Mouse (Mus musculus): Measurements from ENCODE around the gene P2rx2. TPM values are rescaled to one million over a fixed set of nuclear protein-coding genes. Genes with fewer than 3 reads are reported as not detected.

P2rx2 gene
- polyA plus RNA-seq (2012): not detected in 2 replicates

DNA sequence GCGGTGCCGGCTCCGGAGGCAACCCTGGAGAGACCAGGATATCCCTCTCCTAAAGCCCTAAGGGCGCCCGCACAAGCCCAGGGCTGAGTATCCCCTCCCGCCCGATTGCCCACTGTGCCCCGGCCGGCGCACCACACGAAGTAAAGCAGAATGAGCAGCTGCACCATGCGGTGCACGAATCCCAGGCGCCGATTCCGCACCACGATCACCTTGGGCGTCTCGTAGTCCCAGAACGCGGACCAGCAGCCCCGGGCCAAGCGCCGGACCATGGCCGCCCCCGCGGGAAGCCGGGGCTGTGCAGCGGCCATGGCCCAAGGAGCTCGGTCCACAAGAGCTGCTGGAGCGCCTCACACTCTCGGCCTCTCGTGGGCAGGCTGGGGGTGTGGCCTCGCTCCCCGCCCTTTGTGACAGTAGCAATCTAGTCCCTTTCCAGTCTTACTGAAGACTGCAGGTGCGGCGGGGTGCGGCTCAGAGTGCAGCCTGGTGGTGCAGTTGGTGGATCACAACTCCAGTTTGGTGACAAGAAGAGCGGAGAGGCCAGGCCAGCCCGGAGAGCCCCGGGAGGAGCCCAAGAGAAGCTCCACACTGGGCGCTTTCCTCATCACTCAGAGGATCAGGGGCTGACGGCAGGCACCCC, at the start of gene P2rx2:
P2rx2 (minus strand) TSS at position 565 of the 637 bp plus-strand sequence.
- TF ChIP-seq TAL1 (IDR thresholded peaks at IDR 0.05; ENCODE audit: low read length) (no peak), GATA1 (IDR thresholded peaks at IDR 0.05; ENCODE audit: low read length) (no peak)
- no peaks in the 10 kb centered on the region for H3K9me3 ChIP-seq (ENCODE audit: control insufficient read depth, low read length)
- peaks cover 44% of the 10 kb centered on the region for H3K27me3 ChIP-seq (ENCODE audit: control insufficient read depth)
- peaks cover 23% of the 10 kb centered on the region for H3K36me3 ChIP-seq (ENCODE audit: control insufficient read depth)
- H3K4me1 ChIP-seq (ENCODE audit: control insufficient read depth): peaks cover 10% of the 10 kb centered on the region
- no peak within 1 kb of the TSS for H3K4me3 ChIP-seq (replicated peaks)

DNA sequence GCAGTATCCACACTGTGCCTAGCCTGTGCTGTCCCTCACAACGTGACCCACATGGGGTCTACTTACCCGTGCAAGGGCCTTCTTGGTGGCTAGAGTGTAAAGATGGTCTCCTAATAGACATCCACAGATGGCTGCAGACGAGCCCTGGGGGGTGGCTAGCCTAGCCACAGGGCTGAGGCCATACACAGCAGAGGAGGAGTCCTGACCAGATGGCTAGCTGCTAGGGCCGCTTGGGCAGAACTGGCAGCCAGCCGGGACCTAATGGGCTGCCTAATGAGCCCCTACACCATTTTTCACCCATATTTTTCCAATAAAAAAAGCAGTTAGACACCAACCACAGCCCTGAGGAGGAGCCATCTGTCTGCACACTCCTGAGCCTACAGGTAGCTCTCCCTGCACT, 49.7 kb upstream of the P2rx2 start:
- peaks cover 3% of the 10 kb centered on the region for H3K36me3 ChIP-seq (ENCODE audit: control insufficient read depth)
- TF ChIP-seq TAL1 (IDR thresholded peaks at IDR 0.05; ENCODE audit: low read length) (no peak), GATA1 (IDR thresholded peaks at IDR 0.05; ENCODE audit: low read length) (no peak)

DNA sequence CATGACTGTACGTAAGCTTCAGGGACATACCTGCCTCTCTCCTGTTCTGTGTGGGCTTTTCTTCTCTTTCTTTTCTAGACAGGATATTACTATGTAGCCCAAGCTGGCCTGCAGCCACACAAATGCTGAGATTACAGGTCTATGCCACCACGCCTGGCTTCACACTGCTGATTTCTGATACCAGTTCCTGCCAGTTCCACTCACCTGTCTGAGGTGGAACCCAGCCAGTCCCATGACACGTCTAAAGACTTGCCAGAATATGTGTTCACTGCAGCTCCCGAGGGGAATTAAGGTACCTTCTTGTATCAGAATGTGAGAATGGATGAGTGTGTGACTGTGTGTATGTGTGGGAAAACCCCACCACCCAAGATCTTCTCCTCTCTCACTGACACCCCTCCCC, 47.6 kb upstream of the P2rx2 start:
- peaks cover 13% of the 10 kb centered on the region for H3K4me1 ChIP-seq (ENCODE audit: control insufficient read depth)
- no peak for TF ChIP-seq TAL1 (IDR thresholded peaks at IDR 0.05; ENCODE audit: low read length)
- TF ChIP-seq GATA1 (IDR thresholded peaks at IDR 0.05; ENCODE audit: low read length): no peak
- peaks cover 3% of the 10 kb centered on the region for H3K36me3 ChIP-seq (ENCODE audit: control insufficient read depth)
- H3K9me3 ChIP-seq (ENCODE audit: control insufficient read depth, low read length): no peaks in the 10 kb centered on the region
- H3K27me3 ChIP-seq (ENCODE audit: control insufficient read depth): peaks cover 19% of the 10 kb centered on the region
- no peak overlapping the region for H3K4me3 ChIP-seq (replicated peaks)

More for the DNA sequence above, 49.7 kb upstream of the P2rx2 start:
- no peaks in the 10 kb centered on the region for H3K9me3 ChIP-seq (ENCODE audit: control insufficient read depth, low read length)
- H3K4me1 ChIP-seq (ENCODE audit: control insufficient read depth): no peaks in the 10 kb centered on the region
- no peak overlapping the region for H3K4me3 ChIP-seq (replicated peaks)
- no peaks in the 10 kb centered on the region for H3K27me3 ChIP-seq (ENCODE audit: control insufficient read depth)

DNA sequence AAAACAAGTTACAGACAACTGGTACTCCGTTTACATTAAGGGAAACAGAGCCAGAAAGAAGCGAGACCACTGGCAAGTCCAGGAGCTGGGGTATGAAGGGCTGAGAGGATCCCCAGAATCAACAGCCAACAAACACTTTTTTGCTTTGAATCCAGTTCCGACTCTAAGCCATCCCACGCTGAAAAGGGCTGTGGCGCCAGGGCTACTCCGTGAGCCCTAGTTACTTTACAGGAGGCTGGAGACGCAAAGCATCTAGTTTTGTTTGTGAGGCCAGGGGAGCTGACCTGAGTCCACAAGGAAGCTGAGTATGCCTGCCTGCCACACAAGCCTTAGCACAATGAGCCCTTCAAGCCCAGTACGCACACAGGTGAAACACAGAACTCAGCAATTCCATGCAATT, 44.3 kb upstream of the P2rx2 start:
- TF ChIP-seq GATA1 (IDR thresholded peaks at IDR 0.05; ENCODE audit: low read length) (no peak), TAL1 (IDR thresholded peaks at IDR 0.05; ENCODE audit: low read length) (no peak)
- Histone ChIP-seq H3K9me3 (ENCODE audit: control insufficient read depth, low read length) (no peaks in the 10 kb centered on the region), H3K4me1 (ENCODE audit: control insufficient read depth) (peaks cover 13% of the 10 kb centered on the region), H3K27me3 (ENCODE audit: control insufficient read depth) (peaks cover 21% of the 10 kb centered on the region), H3K4me3 (replicated peaks) (peak overlapping the region; percentile 52), H3K36me3 (ENCODE audit: control insufficient read depth) (no peaks in the 10 kb centered on the region; the same call in 1 of the 2 replicates)

DNA sequence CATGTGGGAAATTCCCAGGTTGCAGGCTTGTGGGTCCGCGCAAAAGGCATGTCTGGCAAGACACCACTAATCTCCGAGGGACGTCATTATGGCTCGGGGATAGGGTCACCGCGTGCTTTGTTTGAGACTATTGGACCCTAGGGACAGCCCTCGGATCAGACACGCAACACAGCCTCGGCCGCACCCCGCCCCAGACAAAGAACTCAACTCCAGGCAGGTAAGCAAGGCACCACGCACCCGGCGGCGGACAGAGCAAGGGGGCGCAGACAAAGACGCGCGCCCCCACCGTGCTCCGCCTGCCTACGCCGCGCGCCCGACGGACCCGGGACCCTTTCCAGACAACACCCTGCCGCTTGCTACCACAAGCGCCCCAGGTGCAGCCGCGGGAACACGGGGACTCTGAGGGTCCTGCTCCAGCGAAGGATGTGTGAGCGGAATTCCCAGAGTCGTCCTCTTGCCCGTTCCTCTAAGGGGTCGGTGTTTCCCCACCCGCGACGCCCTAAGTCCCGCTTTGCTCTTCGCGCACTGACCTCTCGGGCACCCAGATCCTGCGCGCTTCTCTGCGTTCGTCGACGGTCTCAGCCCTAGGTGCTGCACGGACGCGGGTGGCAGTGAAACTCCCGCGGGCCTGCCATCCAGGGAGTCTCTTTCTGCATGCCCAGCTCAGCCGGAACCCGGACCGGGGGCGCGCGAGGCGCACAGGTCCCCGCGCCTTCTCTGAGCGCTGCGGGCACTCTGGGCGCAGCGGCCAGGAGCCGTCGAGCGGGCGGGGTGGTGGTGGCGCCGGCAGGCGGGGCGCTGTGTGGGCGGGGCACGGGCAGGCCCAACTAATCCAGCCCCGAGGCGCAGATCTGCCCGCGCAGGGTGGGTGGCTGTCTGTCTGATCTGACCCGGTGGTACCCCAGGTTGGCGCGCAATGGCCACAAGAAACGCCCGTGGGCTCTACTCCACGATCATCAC, 43.6 kb upstream of the P2rx2 start:
- no peak for TF ChIP-seq TAL1 (IDR thresholded peaks at IDR 0.05; ENCODE audit: low read length)
- no peak for TF ChIP-seq GATA1 (IDR thresholded peaks at IDR 0.05; ENCODE audit: low read length)

DNA sequence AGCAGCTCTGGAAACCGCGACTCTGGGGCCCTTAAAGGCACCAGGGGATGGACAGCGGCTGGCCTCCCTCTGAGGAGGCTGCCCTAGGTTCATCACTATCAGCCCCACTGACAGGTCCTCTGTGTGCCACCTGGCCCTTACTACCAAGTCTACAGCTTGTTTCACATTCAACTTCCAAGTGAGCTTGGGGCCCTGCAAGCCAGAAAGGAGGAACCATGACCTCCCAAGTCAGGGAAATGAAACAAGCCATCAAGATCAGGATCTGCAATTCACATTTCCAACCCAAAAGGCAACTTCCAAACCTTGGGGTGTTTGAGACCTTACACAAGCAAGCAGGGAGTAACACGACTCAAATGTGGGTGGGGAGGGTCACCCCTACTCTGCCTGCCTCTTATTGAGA, 42.3 kb upstream of the P2rx2 start:
- Histone ChIP-seq H3K9me3 (ENCODE audit: control insufficient read depth, low read length) (no peaks in the 10 kb centered on the region), H3K27me3 (ENCODE audit: control insufficient read depth) (peaks cover 21% of the 10 kb centered on the region), H3K4me3 (replicated peaks) (no peak overlapping the region), H3K36me3 (ENCODE audit: control insufficient read depth) (no peaks in the 10 kb centered on the region), H3K4me1 (ENCODE audit: control insufficient read depth) (peaks cover 13% of the 10 kb centered on the region)
- TF ChIP-seq GATA1 (IDR thresholded peaks at IDR 0.05; ENCODE audit: low read length) (no peak), TAL1 (IDR thresholded peaks at IDR 0.05; ENCODE audit: low read length) (no peak)

More for the DNA sequence above, 43.6 kb upstream of the P2rx2 start:
- Histone ChIP-seq H3K4me1 (ENCODE audit: control insufficient read depth) (peaks cover 13% of the 10 kb centered on the region), H3K9me3 (ENCODE audit: control insufficient read depth, low read length) (no peaks in the 10 kb centered on the region), H3K36me3 (ENCODE audit: control insufficient read depth) (no peaks in the 10 kb centered on the region; the same call in 1 of the 2 replicates), H3K4me3 (replicated peaks) (peak overlapping the region; percentile 52), H3K27me3 (ENCODE audit: control insufficient read depth) (peaks cover 21% of the 10 kb centered on the region)

DNA sequence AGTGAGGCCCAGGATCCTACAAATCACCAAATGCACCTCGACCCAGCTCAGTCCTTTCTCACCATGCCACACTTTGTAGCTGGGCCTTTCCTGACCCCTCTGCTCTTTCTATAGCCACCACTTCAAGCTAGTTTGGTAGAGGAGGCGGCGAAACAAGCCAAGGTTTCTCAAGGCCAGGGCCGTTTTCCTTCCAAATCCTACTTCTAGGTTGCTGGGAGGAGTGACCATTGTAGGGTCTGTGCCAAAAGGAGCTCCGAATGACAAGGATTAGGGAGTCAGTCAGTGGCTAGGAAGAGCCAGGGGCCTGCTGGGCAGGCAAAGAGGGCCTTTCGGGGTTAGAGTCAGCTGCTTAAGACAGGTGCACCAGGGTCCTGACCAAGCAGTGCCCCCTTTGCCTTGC, 41.5 kb upstream of the P2rx2 start:
- Histone ChIP-seq H3K9me3 (ENCODE audit: control insufficient read depth, low read length) (no peaks in the 10 kb centered on the region), H3K4me1 (ENCODE audit: control insufficient read depth) (peaks cover 13% of the 10 kb centered on the region), H3K4me3 (replicated peaks) (no peak overlapping the region), H3K27me3 (ENCODE audit: control insufficient read depth) (peaks cover 21% of the 10 kb centered on the region), H3K36me3 (ENCODE audit: control insufficient read depth) (no peaks in the 10 kb centered on the region; the same call in 1 of the 2 replicates)
- TF ChIP-seq GATA1 (IDR thresholded peaks at IDR 0.05; ENCODE audit: low read length): no peak
- no peak for TF ChIP-seq TAL1 (IDR thresholded peaks at IDR 0.05; ENCODE audit: low read length)

DNA sequence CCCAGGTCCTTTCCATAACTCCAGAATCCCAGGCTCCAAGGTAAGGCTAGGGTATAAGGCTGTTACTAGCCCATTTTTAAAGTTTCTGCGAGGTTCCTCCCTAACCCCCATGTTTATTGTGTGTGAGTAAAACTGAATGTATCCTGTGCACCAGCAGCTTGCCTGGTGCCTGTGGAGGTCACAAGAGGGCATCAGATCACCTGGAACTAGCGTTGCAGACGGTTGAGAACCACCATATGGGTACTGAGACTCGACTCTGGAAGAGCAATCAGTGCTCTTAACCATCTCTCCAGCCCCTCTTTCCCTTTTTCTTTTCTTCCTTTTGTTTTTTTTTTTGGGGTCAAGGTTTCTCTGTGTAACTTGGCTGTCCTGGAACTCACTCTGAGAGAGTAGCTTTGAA, 36.8 kb upstream of the P2rx2 start:
- H3K27me3 ChIP-seq (ENCODE audit: control insufficient read depth): no peaks in the 10 kb centered on the region
- H3K4me1 ChIP-seq (ENCODE audit: control insufficient read depth): no peaks in the 10 kb centered on the region
- no peak overlapping the region for H3K4me3 ChIP-seq (replicated peaks)
- peaks cover 40% of the 10 kb centered on the region for H3K36me3 ChIP-seq (ENCODE audit: control insufficient read depth)
- TF ChIP-seq GATA1 (IDR thresholded peaks at IDR 0.05; ENCODE audit: low read length) (no peak), TAL1 (IDR thresholded peaks at IDR 0.05; ENCODE audit: low read length) (no peak)
- no peaks in the 10 kb centered on the region for H3K9me3 ChIP-seq (ENCODE audit: control insufficient read depth, low read length)

DNA sequence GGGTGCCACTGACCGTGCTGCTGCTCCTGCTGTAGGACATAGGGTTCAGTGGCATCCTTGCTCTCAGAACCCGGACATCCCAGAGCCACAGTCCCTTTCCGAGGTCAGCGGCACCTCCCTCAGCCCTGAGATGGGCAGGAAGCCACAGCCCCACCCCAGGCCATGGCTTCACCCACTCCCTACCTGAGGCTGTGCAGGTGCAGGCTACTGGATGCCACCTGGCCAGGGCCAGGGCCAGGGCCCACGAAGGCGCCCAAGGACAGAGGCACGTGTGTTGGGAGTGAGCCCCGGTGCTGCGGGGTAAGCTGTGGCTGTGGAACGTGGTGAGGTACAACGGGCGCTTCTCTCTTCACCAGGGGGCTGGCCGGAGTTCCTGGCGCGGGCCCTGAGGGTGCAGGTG, 36.1 kb upstream of the P2rx2 start:
- H3K36me3 ChIP-seq (ENCODE audit: control insufficient read depth): peaks cover 40% of the 10 kb centered on the region
- no peaks in the 10 kb centered on the region for H3K9me3 ChIP-seq (ENCODE audit: control insufficient read depth, low read length)
- no peaks in the 10 kb centered on the region for H3K4me1 ChIP-seq (ENCODE audit: control insufficient read depth)
- no peak overlapping the region for H3K4me3 ChIP-seq (replicated peaks)
- no peaks in the 10 kb centered on the region for H3K27me3 ChIP-seq (ENCODE audit: control insufficient read depth)
- TF ChIP-seq TAL1 (IDR thresholded peaks at IDR 0.05; ENCODE audit: low read length): no peak
- TF ChIP-seq GATA1 (IDR thresholded peaks at IDR 0.05; ENCODE audit: low read length): no peak

Data from erythroblast, embryonic 14.5 days (primary cell).